Mouse (Mus musculus) testis, adult 2 months (tissue): ENCODE measurements around the gene Gm10644. TPM values are rescaled to one million over a fixed set of nuclear protein-coding genes. Genes with fewer than 3 reads are reported as not detected.

Experiments
- H3K27ac ChIP-seq: fragments of 200-500 bp; 2 replicates; pipeline ENCODE4 v1.5.1; 2012; ENCODE audit warnings: low read depth, low read length; ENCODE audit not compliant: control insufficient read depth, insufficient read depth
- H3K27me3 ChIP-seq: fragments of 200-500 bp; 2 replicates; pipeline ENCODE4 v1.6.1; 2012; ENCODE audit warnings: mild to moderate bottlenecking, low read length, moderate library complexity; ENCODE audit not compliant: control insufficient read depth, insufficient read depth
- H3K36me3 ChIP-seq: fragments of 200-500 bp; 2 replicates; pipeline ENCODE4 v1.6.1; 2012; ENCODE audit warnings: mild to moderate bottlenecking, low read length; ENCODE audit not compliant: control insufficient read depth, insufficient read depth
- H3K4me1 ChIP-seq: fragments of 200-500 bp; 2 replicates; pipeline ENCODE4 v1.6.1; 2012; ENCODE audit warnings: low read length; ENCODE audit not compliant: control insufficient read depth, insufficient read depth
- H3K4me3 ChIP-seq: fragments of 200-500 bp; 2 replicates; pipeline ENCODE4 v1.5.1; 2012; ENCODE audit warnings: low read depth, mild to moderate bottlenecking, low read length, moderate library complexity, mixed read lengths; ENCODE audit not compliant: control insufficient read depth
- CTCF ChIP-seq: fragments of 200-500 bp; IDR thresholded peaks from 2 replicates; pipeline ENCODE4 v1.5.1; 2012; ENCODE audit warnings: low read depth, mild to moderate bottlenecking, inconsistent platforms, low read length, moderate library complexity; ENCODE audit not compliant: control insufficient read depth, insufficient read depth, insufficient replicate concordance
- POLR2A ChIP-seq: fragments of 200-500 bp; IDR thresholded peaks from 2 replicates; pipeline ENCODE4 v1.6.1; 2012; ENCODE audit warnings: low read depth, mild to moderate bottlenecking, inconsistent platforms, low read length, moderate library complexity; ENCODE audit not compliant: control insufficient read depth
- polyA plus RNA-seq: library from polyadenylated mRNA; depleted of rRNA; stranded (reverse); fragments of >200 nt; gene quantifications from 2 replicates; pipeline ENCODE4 v1.2.3, GENCODE M21; 2012

Gene Gm10644
- polyA plus RNA-seq, 1 experiment = 14.9 TPM

DNA sequence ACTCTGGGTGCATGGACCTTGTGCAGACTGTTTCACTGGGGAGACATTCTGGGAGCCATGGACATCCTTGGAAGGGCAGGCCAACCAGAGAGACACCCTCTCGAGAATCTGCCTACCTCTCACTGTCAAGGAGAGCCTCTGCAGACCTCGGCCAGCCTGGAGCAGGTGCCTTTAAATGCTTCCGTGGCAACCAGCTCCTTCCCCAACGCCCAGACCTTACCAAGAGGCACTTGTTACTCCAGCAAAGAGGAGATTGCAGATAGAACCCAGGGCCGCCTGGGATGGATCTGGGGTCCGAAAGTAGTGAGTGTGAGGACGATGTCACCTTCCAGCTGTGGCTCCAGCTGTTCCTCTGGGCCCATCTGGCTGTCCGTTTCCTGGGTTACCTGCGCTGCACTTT is 23.2 kb upstream of the Gm10644 start:
- Histone ChIP-seq H3K36me3 (peaks cover 1% of the 10 kb centered on the region; the same call in 1 of the 2 replicates), H3K27me3 (no peaks in the 10 kb centered on the region), H3K4me3 (no peak overlapping the region), H3K4me1 (peaks cover 20% of the 10 kb centered on the region), H3K27ac (peak overlapping the region; percentile 14; the same call in 1 of the 2 replicates)
- TF ChIP-seq POLR2A = no peak
- TF ChIP-seq CTCF = no peak

- Histone ChIP-seq H3K4me3 (peak overlapping the region; percentile 86), H3K36me3 (peaks cover 1% of the 10 kb centered on the region; the same call in 1 of the 2 replicates)
These were observed 22.6 kb upstream of the Gm10644 start for GRCm38 (mm10) chr8:83977646-83978045.

GRCm38 (mm10) chr8:83976779-83977350 is 21.9 kb upstream of the Gm10644 start:
- no peaks in the 10 kb centered on the region for H3K27me3 ChIP-seq
- TF ChIP-seq CTCF (peak; percentile 14; the same call in 1 of the 2 replicates), POLR2A (peak; percentile 26; the same call in 1 of the 2 replicates)
- peak overlapping the region; percentile 81 for H3K27ac ChIP-seq
- H3K36me3 ChIP-seq = no peaks in the 10 kb centered on the region
- H3K4me1 ChIP-seq = peaks cover 20% of the 10 kb centered on the region
- H3K4me3 ChIP-seq = peak overlapping the region; percentile 86

More at GRCm38 (mm10) chr8:83977646-83978045, 22.6 kb upstream of the Gm10644 start:
- H3K4me1 ChIP-seq = peaks cover 20% of the 10 kb centered on the region
- TF ChIP-seq POLR2A = no peak
- no peak for TF ChIP-seq CTCF
- no peaks in the 10 kb centered on the region for H3K27me3 ChIP-seq
- peak overlapping the region; percentile 81 for H3K27ac ChIP-seq

- no peaks in the 10 kb centered on the region for H3K27me3 ChIP-seq
- H3K36me3 ChIP-seq = no peaks in the 10 kb centered on the region
- TF ChIP-seq CTCF (peak; percentile 27; the same call in 1 of the 2 replicates), POLR2A (no peak)
- peak overlapping the region; percentile 86 for H3K4me3 ChIP-seq
- peaks cover 26% of the 10 kb centered on the region for H3K4me1 ChIP-seq
- peak overlapping the region; percentile 41 for H3K27ac ChIP-seq
These were observed 21.2 kb upstream of the Gm10644 start for GRCm38 (mm10) chr8:83976101-83976630.

GRCm38 (mm10) chr8:83974521-83974920 is 19.5 kb upstream of the Gm10644 start:
- H3K27ac ChIP-seq = no peak overlapping the region
- TF ChIP-seq POLR2A (no peak), CTCF (no peak)
- peaks cover 26% of the 10 kb centered on the region for H3K4me1 ChIP-seq
- H3K36me3 ChIP-seq = no peaks in the 10 kb centered on the region
- no peaks in the 10 kb centered on the region for H3K27me3 ChIP-seq
- H3K4me3 ChIP-seq = no peak overlapping the region

- peaks cover 24% of the 10 kb centered on the region for H3K4me1 ChIP-seq
These were observed 18.4 kb upstream of the Gm10644 start for GRCm38 (mm10) chr8:83973161-83974031.

More at GRCm38 (mm10) chr8:83973161-83974031, 18.4 kb upstream of the Gm10644 start:
- H3K4me3 ChIP-seq = peak overlapping the region; percentile 89
- H3K36me3 ChIP-seq = no peaks in the 10 kb centered on the region
- no peaks in the 10 kb centered on the region for H3K27me3 ChIP-seq
- peak overlapping the region; percentile 39; the same call in 1 of the 2 replicates for H3K27ac ChIP-seq
- TF ChIP-seq CTCF (no peak), POLR2A (no peak)
